Mouse (Mus musculus) heart, adult 2 months (tissue): ENCODE measurements at regions not wholly inside any gene's neighbourhood (a gene's known extent, or its start where the extent isn't known, plus 50 kb on each side); places are given as distances from the start of the nearest gene placed in this dataset.
"Not testable (repeated sequence)": the region's sequence is repeated elsewhere in the genome, so short reads cannot be mapped to it uniquely, and the experiment has no call there.

Source experiments
- CTCF ChIP-seq: fragments of 200-600 bp; IDR thresholded peaks from 2 replicates; pipeline ENCODE4 v1.8.1; 2022; ENCODE audit warnings: antibody characterized with exemption, mild to moderate bottlenecking, moderate library complexity
- EP300 ChIP-seq: fragments of 200-500 bp; IDR thresholded peaks from 2 replicates; pipeline ENCODE4 v1.6.1; 2011; ENCODE audit warnings: low read depth, low read length, control low read depth; ENCODE audit not compliant: insufficient read depth

DNA sequence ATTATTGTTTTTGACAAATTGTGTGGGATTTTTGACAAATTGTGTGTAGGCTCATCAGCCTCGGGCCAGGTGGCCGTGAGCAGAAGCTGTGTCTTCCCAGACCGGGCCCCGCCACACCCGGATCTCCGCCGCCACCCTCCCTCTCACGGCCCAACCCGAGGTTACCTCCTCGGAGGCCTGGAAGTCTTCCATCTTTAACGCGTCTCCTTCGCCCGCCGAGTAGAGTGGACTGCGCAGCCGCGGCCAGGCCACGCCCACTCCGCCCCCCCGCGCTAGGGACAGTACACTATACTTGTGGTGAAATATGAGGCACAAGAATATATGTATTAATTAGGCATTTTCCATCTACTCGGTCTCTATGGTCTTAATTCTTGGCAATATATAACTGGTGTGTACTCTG lies 63.0 kb downstream of the Dynlt1b start:
- not testable (repeated sequence) for TF ChIP-seq EP300, CTCF
